22 mouse cellular contexts compared by ENCODE assay signal in genomic region chr7:136104021-136104420, GRCm38 (mm10).
DNase-seq lines count a peak whose midpoint lies in the region.
"Had no signal": no experiment of that assay in that cellular context is flagged by ENCODE, and none has a peak within 500 bp of the region (broad histone marks: within the 10 kb centered on the region; RNA-seq: fewer than 3 reads in every experiment).

No protein-coding gene starts in this region.

- H3K36me3 ChIP-seq in limb, embryonic 10.5 days, result no peaks in the 10 kb centered on the region
- H3K36me3 ChIP-seq: embryonic facial prominence, embryonic 13.5 days; embryonic facial prominence, embryonic 15.5 days; forebrain, embryonic 10.5 days; forebrain, embryonic 12.5 days; G1E had no signal

- 93% methylated on average over 4 of the region's 4 CpGs for WGBS in limb, embryonic 10.5 days

- peak; percentile 53 to 71 for DNase-seq in adrenal gland, adult (ENCODE audit: inconsistent age in 2 of 2, low spot score in 1 of 2)
- no peak for DNase-seq in adrenal gland, postnatal 4 days (ENCODE audit: low spot score in 2 of 2)
- DNase-seq in heart, adult 11 months, result peak; percentile 55
- no peak for DNase-seq in heart, adult 8-10 months (ENCODE audit: low spot score)
- peak; percentile 26 for DNase-seq in adrenal gland, postnatal 14 days
- peak; percentile 7 for DNase-seq in limb, embryonic 10.5 days (ENCODE audit: low spot score)
- no peak for DNase-seq in right cerebral cortex, adult 2 months (ENCODE audit: low spot score in 2 of 2)
- no peak for DNase-seq in thymus, postnatal 0 days (ENCODE audit: low spot score)
- DNase-seq: B cell, adult 2 months; cerebellum, adult 11-12 months; cerebellum, adult 2 months; cerebellum, adult 9-11 months; cerebellum, postnatal 14 days; cerebellum, postnatal 36 days; embryo, embryonic 11 days had no signal

- H3K9me3 ChIP-seq in limb, embryonic 10.5 days (replicated peaks), result no peaks in the 10 kb centered on the region
- H3K9me3 ChIP-seq: embryonic facial prominence, embryonic 13.5 days; embryonic facial prominence, embryonic 15.5 days; forebrain, embryonic 10.5 days; forebrain, embryonic 12.5 days had no signal

- H3K4me3 ChIP-seq in limb, embryonic 10.5 days, result no peak overlapping the region
- H3K4me3 ChIP-seq: embryonic facial prominence, embryonic 13.5 days; embryonic facial prominence, embryonic 15.5 days; erythroblast, embryonic 14.5 days; forebrain, embryonic 10.5 days; forebrain, embryonic 12.5 days had no signal

- no peaks in the 10 kb centered on the region for H3K4me1 ChIP-seq in limb, embryonic 10.5 days
- H3K4me1 ChIP-seq: embryonic facial prominence, embryonic 13.5 days; embryonic facial prominence, embryonic 15.5 days; forebrain, embryonic 10.5 days; forebrain, embryonic 12.5 days had no signal

- no peaks in the 10 kb centered on the region for H3K27me3 ChIP-seq in limb, embryonic 10.5 days (ENCODE audit: low read depth, poor library complexity, severe bottlenecking)
- H3K27me3 ChIP-seq: embryonic facial prominence, embryonic 13.5 days; embryonic facial prominence, embryonic 15.5 days; forebrain, embryonic 12.5 days; Patski had no signal

- no peak overlapping the region for H3K27ac ChIP-seq in limb, embryonic 10.5 days
- H3K27ac ChIP-seq: embryonic facial prominence, embryonic 13.5 days; embryonic facial prominence, embryonic 15.5 days; forebrain, embryonic 10.5 days; forebrain, embryonic 12.5 days had no signal

Comparison
In these comparisons a context has a peak if more than half of its experiments do, and no peak if none do; other contexts are left out.
1. DNase-seq: peak in adrenal gland, adult (2 of 2), heart, adult 11 months (single experiment), adrenal gland, postnatal 14 days (single experiment) and limb, embryonic 10.5 days (single experiment); none in adrenal gland, postnatal 4 days (0 of 2), heart, adult 8-10 months (single experiment), right cerebral cortex, adult 2 months (0 of 2) and thymus, postnatal 0 days (single experiment).